Mouse (Mus musculus): ENCODE results near the gene Ndnf.

Gene Ndnf

GRCm38 (mm10) chr6:65671451-65671850, at the start of gene Ndnf:
Gene Ndnf (plus strand): TSS chr6:65671590.
- DNase-seq: peak; percentile 42

- DNase-seq: no peak
These were observed 48.2 kb upstream of the Ndnf start for GRCm38 (mm10) chr6:65623016-65623715.

GRCm38 (mm10) chr6:65630578-65630977, 40.8 kb upstream of the Ndnf start:
- DNase-seq: no peak

- DNase-seq: no peak
These were observed 39.2 kb upstream of the Ndnf start for GRCm38 (mm10) chr6:65632184-65632583.

GRCm38 (mm10) chr6:65642431-65642830, 29.0 kb upstream of the Ndnf start:
- no peak for DNase-seq

- no peak for DNase-seq
These were observed 27.3 kb upstream of the Ndnf start for GRCm38 (mm10) chr6:65644110-65644509.

- no peak for DNase-seq
These were observed 25.0 kb upstream of the Ndnf start for GRCm38 (mm10) chr6:65646408-65646807.

- no peak for DNase-seq
These were observed 23.7 kb upstream of the Ndnf start for GRCm38 (mm10) chr6:65647731-65648130.

- peak; percentile 15 for DNase-seq
These were observed 20.0 kb upstream of the Ndnf start for GRCm38 (mm10) chr6:65651376-65651775.

- no peak for DNase-seq
These were observed 10.1 kb upstream of the Ndnf start for GRCm38 (mm10) chr6:65661272-65661671.

GRCm38 (mm10) chr6:65662050-65662449, 9.3 kb upstream of the Ndnf start:
- no peak for DNase-seq

- no peak for DNase-seq
These were observed 7.4 kb upstream of the Ndnf start for GRCm38 (mm10) chr6:65663990-65664389.

GRCm38 (mm10) chr6:65666295-65666694, 5.1 kb upstream of the Ndnf start:
- no peak for DNase-seq

- no peak for DNase-seq
These were observed 1.4 kb upstream of the Ndnf start for GRCm38 (mm10) chr6:65669971-65670370.

- DNase-seq: no peak
These were observed 394 bp upstream of the Ndnf start for GRCm38 (mm10) chr6:65670981-65671411.

GRCm38 (mm10) chr6:65672131-65673031, 991 bp downstream of the Ndnf start:
- no peak for DNase-seq

- DNase-seq: no peak
These were observed 22.5 kb downstream of the Ndnf start for GRCm38 (mm10) chr6:65693938-65694337.

- DNase-seq: no peak
These were observed 49.3 kb downstream of the Ndnf start for GRCm38 (mm10) chr6:65720676-65721075.

- DNase-seq: no peak
These were observed 54.3 kb downstream of the Ndnf start for GRCm38 (mm10) chr6:65725677-65726076.

- no peak for DNase-seq
These were observed 56.9 kb downstream of the Ndnf start for GRCm38 (mm10) chr6:65728261-65728660.

GRCm38 (mm10) chr6:65739442-65739841, 68.1 kb downstream of the Ndnf start:
- DNase-seq: peak; percentile 3

GRCm38 (mm10) chr6:65743144-65743870, 71.9 kb downstream of the Ndnf start:
- DNase-seq: no peak

- DNase-seq: no peak
These were observed 72.4 kb downstream of the Ndnf start for GRCm38 (mm10) chr6:65743871-65744202.

GRCm38 (mm10) chr6:65758214-65758613, 86.8 kb downstream of the Ndnf start:
- DNase-seq: no peak
